In genomic region chr1:134819196-134819595, GRCm38 (mm10) we compare ENCODE assay signal across 27 mouse cellular contexts.
A peak's percentile ranks its signal among the peaks of the same experiment; 100 is the strongest.
DNase-seq lines count a peak whose midpoint lies in the region; ATAC-seq and TF ChIP-seq lines count a peak whose summit lies in the region.
"Had no signal": no experiment of that assay in that cellular context is flagged by ENCODE, and none has a peak within 500 bp of the region (broad histone marks: within the 10 kb centered on the region; RNA-seq: fewer than 3 reads in every experiment).

No protein-coding gene starts in this region.

- 91% methylated on average over 11 of the region's 11 CpGs for WGBS in heart, embryonic 12.5 days
- 91% methylated on average over 11 of the region's 11 CpGs for WGBS in small intestine, adult 2 months

- H3K79me3 ChIP-seq in C2C12 (ENCODE audit: low read depth), result no peaks in the 10 kb centered on the region

- no peaks in the 10 kb centered on the region for H3K9me3 ChIP-seq in heart, embryonic 12.5 days (replicated peaks)
- H3K9me3 ChIP-seq: forebrain, embryonic 15.5 days; G1E; heart, embryonic 15.5 days; kidney, embryonic 15.5 days; liver, embryonic 15.5 days; midbrain, embryonic 10.5 days; midbrain, embryonic 15.5 days; neural tube, embryonic 15.5 days had no signal

- TF ChIP-seq POLR2A in small intestine, adult 2 months (IDR thresholded peaks at IDR 0.05; ENCODE audit: low read depth, low read length), result no peak

- peaks cover 69% of the 10 kb centered on the region for H3K4me1 ChIP-seq in heart, embryonic 12.5 days (replicated peaks)
- H3K4me1 ChIP-seq in small intestine, adult 2 months (ENCODE audit: control insufficient read depth, insufficient read depth, insufficient read length, low read length), result no peaks in the 10 kb centered on the region
- H3K4me1 ChIP-seq: midbrain, embryonic 15.5 days had no signal

- H3K36me3 ChIP-seq in heart, embryonic 12.5 days, result 0 out of 2 replicates have a peak, but pooled peaks cover 4% of the 10 kb centered on the region
- H3K36me3 ChIP-seq in C2C12 (ENCODE audit: control insufficient read depth, insufficient read depth), result peaks cover 3% of the 10 kb centered on the region
- peaks cover 2% of the 10 kb centered on the region; the same call in 1 of the 2 replicates for H3K36me3 ChIP-seq in small intestine, adult 2 months (ENCODE audit: control insufficient read depth, insufficient read depth, low read length)
- H3K36me3 ChIP-seq: forebrain, embryonic 15.5 days; heart, embryonic 15.5 days; kidney, embryonic 15.5 days; liver, embryonic 15.5 days; midbrain, embryonic 10.5 days; midbrain, embryonic 15.5 days had no signal

- H3K79me2 ChIP-seq in C2C12 (ENCODE audit: control insufficient read depth, insufficient read depth), result no peaks in the 10 kb centered on the region

- H3K4me2 ChIP-seq in heart, embryonic 12.5 days, result no peak overlapping the region
- H3K4me2 ChIP-seq: forebrain, embryonic 15.5 days; heart, embryonic 15.5 days; kidney, embryonic 15.5 days; liver, embryonic 15.5 days; lung, embryonic 14.5 days; midbrain, embryonic 15.5 days; neural tube, embryonic 15.5 days had no signal

- DNase-seq in heart, postnatal 14 days, result no peak
- DNase-seq in 3134 (ENCODE audit: extremely low read depth, insufficient read length, low spot score), result peak; percentile 73
- no peak for DNase-seq in cerebellum, adult 11-12 months
- DNase-seq in cerebellum, postnatal 36 days, result no peak
- DNase-seq: cerebellum, adult 18-20 months; cerebellum, postnatal 10 days; gastrocnemius, postnatal 10 days; kidney, adult 18-20 months; kidney, postnatal 4 days; left cerebral cortex, postnatal 4 days; lung, embryonic 14.5 days; retina, postnatal 1 day; right cerebral cortex, postnatal 14 days; thymus, adult 2 months; thymus, postnatal 36 days had no signal

- no peak overlapping the region for H3K9ac ChIP-seq in heart, embryonic 12.5 days
- H3K9ac ChIP-seq: forebrain, embryonic 15.5 days; heart, embryonic 15.5 days; kidney, embryonic 15.5 days; liver, embryonic 15.5 days; lung, embryonic 14.5 days; midbrain, embryonic 15.5 days; neural tube, embryonic 15.5 days had no signal

- TF ChIP-seq CTCF in C2C12 (IDR thresholded peaks at IDR 0.05; ENCODE audit: control insufficient read depth, insufficient read depth, insufficient read length), result no peak
- TF ChIP-seq CTCF in small intestine, adult 2 months (IDR thresholded peaks at IDR 0.05; ENCODE audit: extremely low read depth, insufficient read length, insufficient replicate concordance, low read depth, low read length), result no peak

- no peak overlapping the region for H3K4me3 ChIP-seq in heart, embryonic 12.5 days
- no peak overlapping the region for H3K4me3 ChIP-seq in C2C12 (ENCODE audit: insufficient read depth, poor library complexity, severe bottlenecking)
- H3K4me3 ChIP-seq in small intestine, adult 2 months (ENCODE audit: low read depth, low read length), result no peak overlapping the region
- H3K4me3 ChIP-seq: forebrain, embryonic 15.5 days; heart, embryonic 15.5 days; kidney, embryonic 15.5 days; liver, embryonic 15.5 days; midbrain, embryonic 10.5 days; midbrain, embryonic 15.5 days; neural tube, embryonic 15.5 days had no signal

- intact Hi-C loops in heart, postnatal 14 days (cut with DNase I), result no loop called here

- ATAC-seq in heart, embryonic 12.5 days (ENCODE audit: insufficient number of reproducible peaks, low FRiP score), result no peak
- ATAC-seq: forebrain, embryonic 15.5 days; hindbrain, embryonic 16.5 days; midbrain, embryonic 15.5 days had no signal

- no peaks in the 10 kb centered on the region for H3K27me3 ChIP-seq in heart, embryonic 12.5 days (replicated peaks)
- H3K27me3 ChIP-seq in C2C12 (ENCODE audit: control insufficient read depth, insufficient read depth, insufficient read length), result no peaks in the 10 kb centered on the region
- H3K27me3 ChIP-seq in small intestine, adult 2 months (ENCODE audit: control insufficient read depth, insufficient read depth, low read length), result no peaks in the 10 kb centered on the region
- H3K27me3 ChIP-seq: forebrain, embryonic 15.5 days; heart, embryonic 15.5 days; kidney, embryonic 15.5 days; liver, embryonic 15.5 days; midbrain, embryonic 15.5 days; neural tube, embryonic 15.5 days had no signal

- peak overlapping the region; percentile 1 for H3ac ChIP-seq in C2C12 (ENCODE audit: control insufficient read depth, insufficient read length, low read depth)

- peak overlapping the region; percentile 48; the same call in 1 of the 2 replicates for H3K27ac ChIP-seq in heart, embryonic 12.5 days (ENCODE audit: poor library complexity, severe bottlenecking)
- H3K27ac ChIP-seq in small intestine, adult 2 months (ENCODE audit: insufficient read depth, low read depth, low read length), result peak overlapping the region; percentile 13
- H3K27ac ChIP-seq: forebrain, embryonic 15.5 days; heart, embryonic 15.5 days; kidney, embryonic 15.5 days; liver, embryonic 15.5 days; midbrain, embryonic 10.5 days; midbrain, embryonic 15.5 days; neural tube, embryonic 15.5 days had no signal

TF ChIP-seq in C2C12, 6 proteins besides CTCF, POLR2A, EP300 and RAD21:
- TF ChIP-seq MYOD1 (IDR thresholded peaks at IDR 0.05; ENCODE audit: control insufficient read depth, insufficient read length, low read depth), result no peak
- TF ChIP-seq CEBPB (IDR thresholded peaks at IDR 0.05; ENCODE audit: low read depth), result no peak
- no peak for TF ChIP-seq MAX (IDR thresholded peaks at IDR 0.05)
- TF ChIP-seq MYOG (IDR thresholded peaks at IDR 0.05; ENCODE audit: control insufficient read depth, extremely low read depth, insufficient read length), result no peak
- no peak for TF ChIP-seq FOSL1 (IDR thresholded peaks at IDR 0.05; ENCODE audit: insufficient read depth, low read length, poor library complexity, severe bottlenecking)
- no peak for TF ChIP-seq USF1 (IDR thresholded peaks at IDR 0.05; ENCODE audit: low read depth)
